Mouse (Mus musculus) ES-CJ7 (cell line): ENCODE measurements around the gene Olfr1181.
"Not testable (repeated sequence)": the region's sequence is repeated elsewhere in the genome, so short reads cannot be mapped to it uniquely, and the experiment has no call there.

ENCODE experiments used
- DNase-seq: peaks from one replicate; pipeline ENCODE4 v3.0.0; 2011; ENCODE audit warnings: low read depth, low spot score

Olfr1181 gene

GRCm38 (mm10) chr2:88426071-88426470, at the start of gene Olfr1181:
Gene Olfr1181, minus strand, starts transcription at chr2:88426171.
- DNase-seq = no peak

- not testable (repeated sequence) for DNase-seq
These were observed 28.6 kb upstream of the Olfr1181 start, which contains the start of gene Olfr1183 for GRCm38 (mm10) chr2:88454567-88454966. Gene Olfr1183, plus strand, starts transcription at chr2:88454867.

- no peak for DNase-seq
These were observed 23.1 kb upstream of the Olfr1181 start, which contains the start of gene Gm13757 for GRCm38 (mm10) chr2:88449031-88449430. Gene Gm13757, minus strand, starts transcription at chr2:88449131.

- no peak for DNase-seq
These were observed 6.9 kb downstream of the Olfr1181 start, which contains the start of gene Olfr1180 for GRCm38 (mm10) chr2:88419051-88419450. Gene Olfr1180, minus strand, starts transcription at chr2:88419151.

- no peak for DNase-seq
These were observed 19.6 kb downstream of the Olfr1181 start, which contains the start of gene Olfr1179 for GRCm38 (mm10) chr2:88406353-88406752. Gene Olfr1179, minus strand, starts transcription at chr2:88406453.

- no peak for DNase-seq
These were observed 39.2 kb downstream of the Olfr1181 start, which contains the start of gene Olfr1178 for GRCm38 (mm10) chr2:88386762-88387161. Gene Olfr1178, plus strand, starts transcription at chr2:88387062.
